Mouse (Mus musculus) G1E (cell line): ENCODE data around the gene Rps28.

ENCODE experiments used
- CTCF ChIP-seq: IDR thresholded peaks from 2 replicates; pipeline ENCODE4 v1.5.1; 2012; ENCODE audit warnings: low read depth, low read length, inconsistent platforms, mixed read lengths
- GATA1 ChIP-seq: IDR thresholded peaks from 2 replicates; pipeline ENCODE4 v1.6.1; 2012; ENCODE audit warnings: borderline replicate concordance, low read length, inconsistent platforms, mixed read lengths
- GATA2 ChIP-seq: IDR thresholded peaks from 2 replicates; pipeline ENCODE4 v1.6.1; 2012; ENCODE audit warnings: low read depth, low read length, inconsistent platforms, borderline replicate concordance
- POLR2AphosphoS5 ChIP-seq: IDR thresholded peaks from 2 replicates; pipeline ENCODE4 v1.6.1; 2012; ENCODE audit warnings: low read depth, low read length, inconsistent platforms; ENCODE audit not compliant: insufficient replicate concordance
- TAL1 ChIP-seq: conservative IDR thresholded peaks from 2 replicates; pipeline ENCODE4 v1.6.1; 2012; ENCODE audit warnings: low read depth, low read length, inconsistent platforms, mixed read lengths

DNA sequence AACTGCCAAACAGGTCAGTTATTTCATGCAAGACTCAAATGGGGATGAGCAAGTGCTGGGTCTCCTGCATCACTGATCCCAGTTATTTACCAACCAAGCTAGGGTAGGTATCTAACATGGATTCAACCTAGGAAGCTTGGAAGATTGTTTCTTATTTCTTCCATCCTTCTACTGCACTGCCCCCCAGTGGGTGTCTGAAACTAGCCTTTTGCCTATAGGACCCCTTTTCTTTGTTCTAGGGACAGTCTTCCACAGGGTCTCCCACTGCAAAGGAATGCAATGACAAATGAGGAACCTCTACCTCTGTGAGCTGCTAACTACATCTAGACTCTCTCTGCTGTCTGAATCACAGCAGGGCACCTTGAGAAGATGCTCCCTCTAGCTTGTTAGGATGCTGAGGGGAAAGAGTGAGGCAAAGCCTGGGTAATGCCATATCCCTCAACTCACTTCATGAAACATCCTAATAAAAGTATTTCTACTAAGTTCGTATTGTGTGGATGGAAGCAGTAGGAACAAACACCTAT is 1.9 kb downstream of the Rps28 start:
- TF ChIP-seq CTCF = no peak
- TF ChIP-seq GATA1 = no peak
- no peak for TF ChIP-seq TAL1
- TF ChIP-seq POLR2AphosphoS5 = no peak; the same call in 1 of the 2 replicates
- TF ChIP-seq GATA2 = no peak
